Mouse (Mus musculus): ENCODE measurements at regions not wholly inside any gene's neighbourhood (a gene's known extent, or its start where the extent isn't known, plus 50 kb on each side); places are given as distances from the start of the nearest gene placed in this dataset.
A peak's percentile ranks its signal among the peaks of the same experiment; 100 is the strongest.

DNA sequence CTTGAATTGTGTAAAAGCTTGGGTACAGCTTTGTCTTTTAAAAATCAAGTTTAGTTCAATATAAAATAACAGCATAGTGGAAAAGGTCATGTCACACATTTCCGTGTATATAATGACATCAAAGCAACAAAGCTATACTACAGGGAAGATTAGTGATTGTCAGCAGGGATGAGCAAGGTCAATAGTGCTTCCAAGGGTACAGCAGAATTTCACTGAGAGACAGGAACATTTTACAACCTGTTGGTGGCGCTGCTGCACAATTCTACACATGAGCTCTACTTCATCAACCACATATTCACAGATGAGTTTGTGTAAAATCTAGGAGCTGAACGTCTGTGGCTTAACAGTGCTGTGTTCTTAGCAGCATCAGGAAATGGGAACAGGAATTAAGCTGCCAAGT is 74.3 kb upstream of the A2m start:
- DNase-seq, result no peak

DNA sequence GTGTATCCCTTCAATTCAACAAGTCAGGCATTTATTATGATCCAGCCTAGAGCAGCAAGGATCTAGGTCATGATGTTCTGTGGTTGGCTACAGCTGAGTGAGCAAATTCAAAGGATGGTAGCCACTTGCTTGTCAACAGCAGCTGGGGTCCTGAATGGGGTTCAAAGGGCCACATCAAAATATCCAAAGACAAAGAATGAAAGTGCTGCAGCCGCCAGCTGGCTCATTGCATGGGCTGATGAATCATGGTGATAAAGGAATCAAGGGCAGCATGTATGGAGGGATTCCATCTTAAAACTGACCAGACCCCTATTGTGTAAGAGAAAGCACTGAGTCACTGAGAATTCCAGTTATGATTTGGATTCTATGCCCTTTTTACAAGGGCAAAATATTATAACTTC is 74.8 kb upstream of the A2m start:
- DNase-seq, result no peak

DNA sequence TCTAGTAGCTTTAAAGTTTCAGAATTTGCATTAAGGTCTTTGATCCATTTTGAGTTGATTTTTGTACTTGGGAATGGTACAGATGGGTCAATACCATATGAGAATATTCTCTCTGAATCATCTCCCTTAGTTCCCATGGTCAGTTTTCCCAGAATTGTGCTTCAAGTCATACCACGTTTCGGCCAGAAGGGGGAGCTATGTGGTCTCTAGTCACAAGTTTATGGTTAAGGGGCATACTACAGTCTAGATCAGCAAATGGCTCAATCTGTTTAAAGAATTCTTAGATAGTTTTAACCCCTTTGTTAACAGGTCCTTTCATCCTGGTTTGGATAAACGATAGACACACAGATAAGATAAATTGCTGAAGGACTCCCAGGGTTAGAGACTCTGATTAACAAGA is 78.7 kb upstream of the A2m start:
- no peak for DNase-seq

DNA sequence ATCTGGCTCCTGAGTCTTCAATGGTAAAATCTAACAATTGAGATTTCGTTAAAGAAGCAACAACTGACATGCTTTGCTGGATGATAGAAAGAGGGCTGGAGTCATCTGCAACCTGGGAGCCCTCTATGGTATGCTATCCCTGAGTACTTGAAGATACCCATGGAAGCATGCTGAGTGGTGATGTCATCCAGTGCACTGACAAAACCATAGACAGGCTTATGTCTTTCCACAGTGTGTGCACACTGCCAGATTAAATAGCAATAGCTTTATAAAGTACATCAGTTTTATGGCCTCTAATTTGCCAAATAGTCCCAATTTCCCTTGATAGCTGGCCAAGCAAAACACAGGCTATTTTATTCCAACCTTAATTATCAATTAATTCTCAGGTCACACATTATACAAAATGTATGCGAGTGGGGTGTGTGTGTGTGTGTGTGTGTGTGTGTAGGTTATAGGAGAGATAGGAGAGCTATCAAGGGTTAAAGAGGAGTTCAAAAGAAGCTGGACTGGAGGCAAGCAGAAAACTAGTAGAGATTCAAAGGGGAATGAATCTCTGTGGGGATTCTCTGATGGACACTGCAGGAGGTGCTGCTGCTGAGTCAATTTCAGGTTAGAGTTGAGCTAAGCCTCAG is 80.1 kb upstream of the Iqsec3 start:
- DNase-seq, result no peak

DNA sequence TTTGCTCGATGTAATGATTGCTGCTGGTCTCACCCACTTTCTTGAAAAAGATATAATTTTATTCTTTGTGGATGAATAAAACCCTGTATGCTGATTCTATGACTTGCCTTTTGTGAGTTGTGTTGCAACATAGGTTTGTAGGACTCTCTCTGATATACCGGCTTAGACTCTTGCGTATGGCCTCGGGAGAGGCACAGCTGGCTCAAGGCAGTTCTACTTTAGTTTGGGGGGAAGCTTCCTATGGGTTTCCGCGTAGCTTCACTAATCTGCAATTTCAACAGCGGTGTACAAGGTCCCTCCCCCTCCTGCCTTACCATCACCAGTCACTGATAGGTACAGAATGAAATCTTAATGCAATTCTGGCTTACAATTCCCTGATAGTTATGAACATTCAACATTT is 60.0 kb upstream of the Iqsec3 start:
- DNase-seq, result no peak

DNA sequence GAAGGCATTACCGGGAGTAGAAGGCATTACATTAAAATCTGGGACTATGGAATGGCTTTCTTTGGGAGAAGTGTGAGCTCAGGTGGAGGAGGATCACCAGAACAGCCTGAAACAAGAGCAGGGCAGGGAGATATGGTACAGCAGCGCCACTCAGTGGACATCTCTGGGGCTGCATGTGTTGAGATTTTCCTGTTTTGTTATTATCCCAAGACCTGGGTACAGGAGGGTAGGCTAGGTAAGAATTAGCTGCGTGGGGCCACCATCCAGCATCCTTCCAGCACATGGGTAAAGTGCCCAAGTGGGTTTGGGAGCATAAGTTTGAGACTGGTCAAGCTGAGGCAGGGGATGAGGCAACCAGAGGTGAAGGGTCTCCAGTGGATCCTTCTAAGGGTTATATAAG is 59.4 kb upstream of the Iqsec3 start:
- DNase-seq, result peak; percentile 26

DNA sequence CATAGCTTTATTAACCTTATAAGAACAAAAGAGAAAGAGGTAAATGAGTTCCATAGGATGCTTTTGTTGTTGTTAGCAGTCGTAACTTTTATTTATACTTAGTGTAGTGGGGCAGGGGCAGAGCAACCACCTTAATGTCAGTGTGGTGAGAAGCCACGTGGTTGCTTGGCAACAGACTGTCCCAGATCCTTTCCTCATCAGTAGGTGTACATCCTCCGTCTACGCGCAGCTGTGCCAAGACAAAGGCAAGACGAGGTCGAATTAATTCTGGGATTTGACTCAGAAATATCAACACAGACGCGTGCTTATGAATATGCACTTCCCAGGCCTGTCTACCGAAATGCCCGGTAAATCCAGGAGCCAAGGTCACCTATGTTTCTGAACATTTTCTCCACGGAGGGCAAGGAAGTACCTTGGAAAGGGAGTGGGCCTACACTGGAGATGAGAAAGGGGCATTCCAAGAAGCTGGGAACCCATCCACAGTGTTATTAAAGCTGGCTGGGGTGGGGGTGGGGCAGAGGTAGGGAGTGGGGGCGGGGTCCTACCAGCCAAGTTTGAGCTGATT is 58.4 kb upstream of the Iqsec3 start:
- DNase-seq, result no peak

DNA sequence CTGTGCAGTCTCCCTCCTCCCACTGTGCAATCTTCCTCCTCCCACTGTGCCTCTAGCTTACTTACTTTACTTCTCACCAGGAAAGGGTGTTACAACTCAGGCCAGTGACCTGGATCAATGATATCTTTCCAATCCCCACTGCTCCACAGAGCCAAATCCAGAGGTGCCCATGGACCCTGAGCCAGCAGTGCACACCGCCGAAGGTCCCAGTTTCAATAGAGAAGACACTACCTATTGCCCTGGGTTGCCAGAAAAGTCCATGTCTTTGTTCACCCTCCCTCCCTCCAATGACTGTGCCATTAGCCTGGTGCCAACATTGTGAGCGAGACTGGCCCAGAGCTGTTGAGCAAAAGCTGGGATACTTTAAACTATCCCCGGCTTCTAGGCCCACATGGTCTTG is 53.8 kb upstream of the Iqsec3 start:
- DNase-seq, result no peak

DNA sequence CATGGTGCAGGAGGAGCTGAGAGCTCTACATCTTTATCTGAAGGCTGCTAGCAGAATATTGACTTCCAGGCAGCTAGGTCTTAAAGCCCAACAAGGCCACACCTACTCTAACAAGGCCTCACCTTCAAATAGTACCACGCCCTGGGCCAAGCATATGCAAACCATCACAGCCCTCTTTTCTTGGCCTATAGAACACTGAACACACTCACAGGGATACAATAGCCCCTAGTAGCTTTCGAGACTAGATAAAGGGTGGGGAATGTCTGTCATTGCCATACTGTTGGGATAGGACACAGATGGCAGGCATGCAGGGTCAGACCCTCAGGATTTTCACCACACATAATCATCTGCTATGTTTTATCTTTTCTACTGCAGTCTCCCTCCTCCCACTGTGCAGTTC is 52.6 kb upstream of the Iqsec3 start:
- DNase-seq, result no peak

DNA sequence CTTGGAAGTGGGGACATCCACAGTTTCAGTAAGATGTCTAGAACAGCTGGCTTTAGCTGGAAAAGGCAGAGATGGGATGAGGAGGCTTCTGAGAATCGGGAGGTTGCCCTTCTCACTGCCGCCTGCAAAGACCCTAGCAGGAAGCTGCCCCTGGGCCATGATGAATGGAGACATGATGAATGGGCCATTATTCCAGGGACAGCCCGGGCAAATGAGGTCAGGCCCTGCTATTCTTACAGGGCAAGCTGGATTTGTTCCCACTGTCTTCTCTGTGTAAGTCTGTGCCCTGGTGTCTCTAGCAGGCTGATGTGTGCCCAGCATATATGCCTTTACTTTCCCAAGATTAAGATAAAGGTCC is 51.1 kb upstream of the Iqsec3 start:
- no peak for DNase-seq

DNA sequence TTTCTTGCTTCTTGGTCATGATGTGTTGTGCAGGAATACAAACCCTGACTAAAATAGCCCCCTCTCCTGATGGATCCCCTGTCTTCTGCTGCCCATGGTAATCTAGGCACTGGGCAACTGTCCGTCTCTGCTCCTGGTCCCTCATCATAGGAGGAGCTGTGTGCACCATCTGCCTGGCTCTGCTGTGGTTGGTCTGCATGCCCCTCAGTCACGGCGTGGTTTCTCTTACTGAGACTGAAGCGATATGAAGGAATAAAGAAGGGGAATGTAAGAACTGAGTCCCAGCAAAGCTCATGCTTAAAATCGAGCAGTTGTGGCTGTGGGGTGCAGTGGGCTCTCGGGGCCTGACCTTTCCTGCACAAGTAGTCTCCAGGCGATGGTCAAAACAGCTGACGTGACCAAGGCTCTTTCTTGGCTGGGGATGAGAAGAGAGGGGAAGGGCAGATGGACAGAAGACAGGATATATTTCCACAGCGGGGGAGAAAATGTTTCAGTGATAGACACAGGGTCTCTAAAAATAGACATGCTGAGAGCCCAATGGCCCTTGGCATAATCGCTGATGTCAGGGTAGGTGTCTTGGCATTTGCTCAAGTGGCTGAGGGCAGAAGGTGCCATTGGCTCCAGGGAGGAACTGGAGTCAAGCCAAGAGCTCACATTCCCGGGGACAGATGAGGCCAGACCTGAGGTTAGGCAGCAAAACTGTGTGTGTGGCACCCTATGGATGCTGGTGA is 50.6 kb upstream of the Iqsec3 start:
- DNase-seq, result no peak

All from thymus, postnatal 25 days (tissue).